Comparison of ENCODE assay signal across 22 mouse cellular contexts in the genomic region with DNA sequence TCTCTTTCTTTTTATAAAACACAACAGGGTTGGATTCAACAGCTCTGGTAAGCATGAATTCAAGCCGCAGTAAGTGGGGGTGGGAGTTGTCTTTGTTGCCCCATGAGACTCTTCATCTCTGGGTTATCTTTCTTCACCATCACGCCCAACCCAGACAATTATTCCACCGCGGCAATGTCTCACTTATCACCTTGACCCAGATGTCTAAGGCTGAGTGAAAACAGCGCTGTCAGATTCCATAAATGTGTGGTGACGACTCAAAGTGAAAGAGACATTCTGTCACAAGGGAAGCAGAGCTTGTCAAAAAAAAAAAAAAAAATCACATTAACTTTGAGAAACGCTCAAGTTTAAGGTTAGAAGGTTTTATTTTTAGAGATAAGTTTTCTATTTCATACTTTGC. TPM values are rescaled to one million over a fixed set of nuclear protein-coding genes. Genes with fewer than 3 reads are reported as not detected.
A peak's percentile ranks its signal among the peaks of the same experiment; 100 is the strongest.
DNase-seq lines count a peak whose midpoint lies in the region; ATAC-seq and TF ChIP-seq lines count a peak whose summit lies in the region.
"Had no signal": no experiment of that assay in that cellular context is flagged by ENCODE, and none has a peak within 500 bp of the region (broad histone marks: within the 10 kb centered on the region; RNA-seq: fewer than 3 reads in every experiment).

No protein-coding gene starts in this region.

- peaks cover 4% of the 10 kb centered on the region; the same call in 1 of the 2 replicates for H3K4me1 ChIP-seq in heart, embryonic 10.5 days
- H3K4me1 ChIP-seq in MEL (ENCODE audit: control insufficient read depth in 1 of 2, insufficient read depth in 2 of 2, low read length in 2 of 2) = peaks cover 7 to 16% of the 10 kb centered on the region in 2 experiments; a peak in 3 of 4 replicates
- H3K4me1 ChIP-seq in liver, embryonic 11.5 days (replicated peaks; ENCODE audit: control insufficient read depth, insufficient read depth, low read length) = peaks cover 6% of the 10 kb centered on the region; the same call in 1 of the 2 replicates
- peaks cover 5% of the 10 kb centered on the region; the same call in 1 of the 2 replicates for H3K4me1 ChIP-seq in limb, embryonic 10.5 days
- H3K4me1 ChIP-seq: hindbrain, embryonic 12.5 days; intestine, embryonic 15.5 days; limb, embryonic 12.5 days; neural tube, embryonic 12.5 days had no signal

- H3K4me3 ChIP-seq in heart, embryonic 10.5 days = no peak overlapping the region
- peak overlapping the region; percentile 22 to 27 for H3K4me3 ChIP-seq in MEL (ENCODE audit: control insufficient read depth in 1 of 2, insufficient read depth in 1 of 2, low read depth in 2 of 2, low read length in 2 of 2)
- H3K4me3 ChIP-seq in liver, embryonic 11.5 days (ENCODE audit: low read depth, low read length) = no peak overlapping the region
- H3K4me3 ChIP-seq in limb, embryonic 10.5 days = no peak overlapping the region
- H3K4me3 ChIP-seq: hindbrain, embryonic 12.5 days; intestine, embryonic 15.5 days; kidney, embryonic 15.5 days; layer of hippocampus, adult 2 months; left cerebral cortex, adult 2 months; limb, embryonic 12.5 days; neural tube, embryonic 12.5 days had no signal

- TF ChIP-seq POLR2A in MEL (IDR thresholded peaks at IDR 0.05; ENCODE audit: control insufficient read depth in 1 of 2, insufficient read depth in 1 of 2, low read depth in 1 of 2, low read length in 2 of 2, poor library complexity in 1 of 2) = no peak

- peak; percentile 90 to 93 for TF ChIP-seq EP300 in MEL (IDR thresholded peaks at IDR 0.05; ENCODE audit: low read depth in 1 of 2, low read length in 2 of 2)

- no peaks in the 10 kb centered on the region for H3K27me3 ChIP-seq in heart, embryonic 10.5 days (ENCODE audit: insufficient read depth, poor library complexity, severe bottlenecking)
- no peaks in the 10 kb centered on the region for H3K27me3 ChIP-seq in MEL (ENCODE audit: control insufficient read depth in 1 of 2, insufficient read depth in 2 of 2, low read length in 2 of 2)
- H3K27me3 ChIP-seq in liver, embryonic 11.5 days (replicated peaks; ENCODE audit: control insufficient read depth, insufficient read depth, low read length) = no peaks in the 10 kb centered on the region
- no peaks in the 10 kb centered on the region for H3K27me3 ChIP-seq in limb, embryonic 10.5 days (ENCODE audit: low read depth, poor library complexity, severe bottlenecking)
- H3K27me3 ChIP-seq: hindbrain, embryonic 12.5 days; intestine, embryonic 15.5 days; kidney, embryonic 15.5 days; limb, embryonic 12.5 days; neural tube, embryonic 12.5 days had no signal

- ATAC-seq in liver, embryonic 11.5 days (replicated peaks; ENCODE audit: low FRiP score) = peak; percentile 81
- ATAC-seq: forebrain, postnatal 0 days; intestine, embryonic 15.5 days had no signal

- H3K36me3 ChIP-seq in heart, embryonic 10.5 days = no peaks in the 10 kb centered on the region; the same call in 1 of the 2 replicates
- H3K36me3 ChIP-seq in MEL (ENCODE audit: control insufficient read depth in 1 of 2, insufficient read depth in 2 of 2, low read length in 2 of 2) = peaks cover 0 to 16% of the 10 kb centered on the region in 2 experiments; a peak in 2 of 4 replicates
- H3K36me3 ChIP-seq in liver, embryonic 11.5 days (ENCODE audit: control insufficient read depth, insufficient read depth, low read length) = no peaks in the 10 kb centered on the region
- H3K36me3 ChIP-seq in limb, embryonic 10.5 days = no peaks in the 10 kb centered on the region
- H3K36me3 ChIP-seq: hindbrain, embryonic 12.5 days; intestine, embryonic 15.5 days; kidney, embryonic 15.5 days; limb, embryonic 12.5 days; neural tube, embryonic 12.5 days had no signal

- no peak for TF ChIP-seq CTCF in MEL (IDR thresholded peaks at IDR 0.05 in 2 of 3, conservative IDR thresholded peaks at IDR 0.05 in 1 of 3; ENCODE audit: control insufficient read depth in 1 of 3, insufficient read depth in 1 of 3, low read depth in 2 of 3, low read length in 3 of 3, poor library complexity in 1 of 3, severe bottlenecking in 1 of 3)

- no peak overlapping the region for H3K27ac ChIP-seq in heart, embryonic 10.5 days
- peak overlapping the region; percentile 47 for H3K27ac ChIP-seq in MEL (ENCODE audit: control insufficient read depth, low read depth, low read length)
- H3K27ac ChIP-seq in liver, embryonic 11.5 days (ENCODE audit: low read depth, low read length) = no peak overlapping the region
- no peak overlapping the region for H3K27ac ChIP-seq in limb, embryonic 10.5 days
- H3K27ac ChIP-seq: hindbrain, embryonic 12.5 days; intestine, embryonic 15.5 days; kidney, embryonic 15.5 days; layer of hippocampus, adult 2 months; left cerebral cortex, adult 2 months; limb, embryonic 12.5 days; neural tube, embryonic 12.5 days had no signal

- no peak for TF ChIP-seq RAD21 in MEL (IDR thresholded peaks at IDR 0.05; ENCODE audit: low read depth, low read length)

- H3K4me2 ChIP-seq in liver, embryonic 11.5 days = peak overlapping the region; percentile 34
- H3K4me2 ChIP-seq: hindbrain, embryonic 12.5 days; intestine, embryonic 15.5 days; kidney, embryonic 15.5 days; limb, embryonic 12.5 days; lung, embryonic 14.5 days; midbrain, embryonic 11.5 days; neural tube, embryonic 12.5 days had no signal

- H3K9me3 ChIP-seq in heart, embryonic 10.5 days = no peaks in the 10 kb centered on the region
- no peaks in the 10 kb centered on the region for H3K9me3 ChIP-seq in MEL (replicated peaks; ENCODE audit: insufficient read depth, low read length)
- H3K9me3 ChIP-seq in liver, embryonic 11.5 days (ENCODE audit: control insufficient read depth, low read length) = no peaks in the 10 kb centered on the region
- no peaks in the 10 kb centered on the region; the same call in 1 of the 2 replicates for H3K9me3 ChIP-seq in limb, embryonic 10.5 days (replicated peaks)
- H3K9me3 ChIP-seq: kidney, embryonic 15.5 days had no signal

- H3K9ac ChIP-seq in MEL (ENCODE audit: control insufficient read depth, low read depth, low read length, poor library complexity, severe bottlenecking) = no peak overlapping the region
- no peak overlapping the region for H3K9ac ChIP-seq in liver, embryonic 11.5 days (ENCODE audit: low read depth, low read length)
- H3K9ac ChIP-seq: forebrain, postnatal 0 days; hindbrain, embryonic 12.5 days; intestine, embryonic 15.5 days; kidney, embryonic 15.5 days; limb, embryonic 12.5 days; lung, embryonic 14.5 days; neural tube, embryonic 12.5 days had no signal

- DNase-seq in heart, embryonic 10.5 days (ENCODE audit: low spot score) = peak; percentile 78
- no peak for DNase-seq in heart, adult 8-10 months (ENCODE audit: low spot score)
- DNase-seq in A20 (ENCODE audit: low read depth, low spot score) = peak; percentile 77
- DNase-seq in MEL (ENCODE audit: low read depth, low spot score) = peak; percentile 90
- DNase-seq in liver, embryonic 11.5 days (ENCODE audit: low spot score) = no peak
- DNase-seq in thymus, postnatal 10 days (ENCODE audit: low spot score in 2 of 2) = no peak
- DNase-seq in limb, embryonic 10.5 days (ENCODE audit: low spot score) = no peak
- DNase-seq in layer of hippocampus, postnatal 10 days (ENCODE audit: low spot score in 2 of 2) = no peak
- DNase-seq: cerebellum, postnatal 36 days; forebrain, postnatal 0 days; lung, postnatal 4 days had no signal

- no peaks in the 10 kb centered on the region for H3K79me2 ChIP-seq in MEL (ENCODE audit: control insufficient read depth, insufficient read depth, low read length, poor library complexity)

- 46% methylated on average over 7 of the region's 7 CpGs for WGBS in heart, embryonic 10.5 days
- 34% methylated on average over 7 of the region's 7 CpGs for WGBS in liver, embryonic 11.5 days
- WGBS in limb, embryonic 10.5 days = 68% methylated on average over 7 of the region's 7 CpGs

TF ChIP-seq in MEL, 35 proteins besides CTCF, POLR2A, EP300 and RAD21 (continues in another document):
- no peak for TF ChIP-seq KAT2A (conservative IDR thresholded peaks at IDR 0.05; ENCODE audit: low read depth, low read length)
- peak; percentile 94 for TF ChIP-seq ETS1 (IDR thresholded peaks at IDR 0.05; ENCODE audit: low read depth, low read length)
- TF ChIP-seq MAZ (IDR thresholded peaks at IDR 0.05; ENCODE audit: low read depth, low read length) = 0 out of 2 replicates have a peak, but pooled peaks have one; percentile 59
- TF ChIP-seq GABPA (IDR thresholded peaks at IDR 0.05; ENCODE audit: low read depth, low read length) = no peak
- TF ChIP-seq POLR2AphosphoS5 (IDR thresholded peaks at IDR 0.05; ENCODE audit: borderline replicate concordance, low read depth, low read length) = no peak
- TF ChIP-seq SMC3 (IDR thresholded peaks at IDR 0.05; ENCODE audit: low read depth, low read length) = no peak
- TF ChIP-seq NRF1 (IDR thresholded peaks at IDR 0.05; ENCODE audit: insufficient read depth, low read depth, low read length, poor library complexity, severe bottlenecking) = no peak
- TF ChIP-seq RCOR1 (IDR thresholded peaks at IDR 0.05; ENCODE audit: low read depth, low read length) = peak; percentile 90
- TF ChIP-seq USF2 (IDR thresholded peaks at IDR 0.05; ENCODE audit: borderline replicate concordance in 1 of 2, insufficient read depth in 1 of 2, low read depth in 1 of 2, low read length in 2 of 2) = no peak
- no peak for TF ChIP-seq BHLHE40 (IDR thresholded peaks at IDR 0.05; ENCODE audit: borderline replicate concordance, low read depth, low read length)
- TF ChIP-seq SIN3A (IDR thresholded peaks at IDR 0.05; ENCODE audit: low read length) = peak; percentile 75
- peak; percentile 93 for TF ChIP-seq ZNF384 (IDR thresholded peaks at IDR 0.05; ENCODE audit: low read depth, low read length)
- TF ChIP-seq TAL1 (IDR thresholded peaks at IDR 0.05; ENCODE audit: low read length) = peak; percentile 90
- TF ChIP-seq MXI1 (IDR thresholded peaks at IDR 0.05; ENCODE audit: low read depth, low read length) = peak; percentile 63; the same call in 1 of the 2 replicates
- TF ChIP-seq GATA1 (IDR thresholded peaks at IDR 0.05; ENCODE audit: low read depth, low read length) = peak; percentile 91
- peak; percentile 95 for TF ChIP-seq TCF12 (IDR thresholded peaks at IDR 0.05; ENCODE audit: low read depth, low read length)
- 0 out of 2 replicates have a peak, but pooled peaks have one; percentile 29 for TF ChIP-seq MYB (IDR thresholded peaks at IDR 0.05; ENCODE audit: low read depth, low read length)
- no peak for TF ChIP-seq POLR2AphosphoS2 (IDR thresholded peaks at IDR 0.05; ENCODE audit: low read length)

RNA-seq across cellular contexts. Expression of a gene that starts 25.9 kb away (rescaled TPM):
- polyA plus RNA-seq in heart, embryonic 10.5 days (2016; fragmentation: Nextera tagmentation; extraction: Ambion mirVana) = 1.6 and 2.8 TPM in 2 replicates
- total RNA-seq in heart, adult 8-10 months (2022) = under 1 TPM; 0.16 to 0.94 (median 0.27) TPM
- not detected in 2 replicates for total RNA-seq in MEL (2012; rRNA removed)
- polyA plus RNA-seq in MEL (2012; ENCODE audit: insufficient read depth in 1 of 2, insufficient read length in 2 of 2, low read depth in 1 of 2, low replicate concordance in 2 of 2, missing spikeins in 1 of 2) = not detected
- polyA plus RNA-seq in liver, embryonic 11.5 days (2014; fragmentation: Nextera tagmentation; extraction: Ambion mirVana) = 0.44 and 1.9 TPM in 2 replicates
- polyA plus RNA-seq in limb, embryonic 10.5 days (2016; fragmentation: Nextera tagmentation; extraction: Ambion mirVana) = 0.85 and 1.0 TPM in 2 replicates
- 10 to 100 TPM; 18.3 to 21.1 TPM for total RNA-seq in layer of hippocampus, postnatal 10 days (2021)
- total RNA-seq: granulocyte monocyte progenitor cell, adult 5-6 weeks; monocyte, adult 5-6 weeks had no signal

Comparison
In these comparisons a context has a peak if more than half of its experiments do, and no peak if none do; other contexts are left out.
1. DNase-seq: peak in heart, embryonic 10.5 days (single experiment), A20 (single experiment) and MEL (single experiment); none in heart, adult 8-10 months (single experiment), liver, embryonic 11.5 days (single experiment), thymus, postnatal 10 days (0 of 2), limb, embryonic 10.5 days (single experiment) and layer of hippocampus, postnatal 10 days (0 of 2).
2. H3K4me3 ChIP-seq: peak in MEL (2 of 2); none in heart, embryonic 10.5 days (single experiment), liver, embryonic 11.5 days (single experiment) and limb, embryonic 10.5 days (single experiment).